Mouse (Mus musculus): Measurements from ENCODE around the gene Lrrn4cl. TPM values are rescaled to one million over a fixed set of nuclear protein-coding genes. Genes with fewer than 3 reads are reported as not detected.

Gene Lrrn4cl
- polyA plus RNA-seq (2014; fragmentation: Illumina TruSeq; extraction: RNeasy Lipid Tissue Mini Kit (QIAGEN cat#74804)), result 10.2 TPM

DNA sequence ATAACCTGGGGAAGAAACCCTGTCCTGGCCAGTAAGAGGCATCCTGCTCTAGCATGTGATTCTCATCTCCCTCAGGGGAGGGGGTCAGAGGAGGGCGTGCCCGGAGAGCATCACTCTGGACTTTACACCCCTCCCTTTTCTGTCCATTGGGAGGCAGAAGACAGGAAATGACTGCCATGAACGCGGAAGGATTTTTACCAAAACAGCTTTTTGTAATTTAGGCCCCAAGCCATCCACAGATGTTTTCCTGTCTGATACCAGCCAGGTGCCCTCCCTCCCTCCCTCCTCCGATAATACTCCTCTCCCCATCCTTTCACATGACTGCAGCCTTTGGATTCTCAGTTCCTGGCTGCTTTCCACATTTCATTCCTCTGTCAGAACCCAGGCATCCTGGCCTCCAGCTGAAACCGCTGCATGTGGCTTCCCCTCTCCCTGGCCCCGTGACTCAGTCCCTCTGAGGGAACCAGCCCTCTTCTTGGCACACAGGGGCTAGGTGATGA, at the start of gene Lrrn4cl:
Lrrn4cl (plus strand) TSS at position 367 of the 500 bp plus-strand sequence.

DNA sequence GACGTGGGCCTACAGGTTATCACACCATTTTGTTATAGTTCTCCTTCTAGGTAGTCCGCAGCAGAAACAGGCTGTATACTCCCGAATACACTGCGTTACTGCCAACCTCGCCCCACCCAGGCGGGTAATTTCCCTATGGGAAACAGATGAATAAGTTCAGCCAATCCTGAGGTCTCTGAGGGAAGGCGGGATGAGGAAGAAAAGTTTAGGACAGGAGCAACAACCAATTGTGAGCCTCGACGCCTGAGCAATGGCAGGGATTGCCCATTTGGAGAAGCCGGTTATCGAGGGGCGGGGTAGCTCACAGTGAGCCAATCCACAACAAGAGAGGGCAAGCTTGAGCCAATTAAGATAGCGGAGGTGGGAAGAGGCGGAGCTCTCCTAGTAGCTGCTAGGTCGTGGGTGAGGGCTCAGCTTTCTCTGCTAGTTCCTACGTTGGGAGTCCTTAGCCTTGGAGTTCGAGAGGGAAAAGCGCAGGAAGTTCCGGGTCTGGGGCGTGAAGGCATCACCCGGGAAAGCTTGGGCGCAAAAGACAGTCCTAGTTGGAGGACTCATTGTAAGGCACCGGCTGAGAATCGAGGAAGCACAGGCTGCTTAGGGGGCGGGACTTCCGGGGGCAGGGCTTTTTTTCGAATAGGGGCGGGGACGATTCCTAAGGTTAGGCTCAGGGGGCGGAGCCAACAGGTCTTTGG, 48.3 kb upstream of the Lrrn4cl start, which contains the start of gene Zbtb3:
Zbtb3 (plus strand) TSS at position 426 of the 692 bp plus-strand sequence.

DNA sequence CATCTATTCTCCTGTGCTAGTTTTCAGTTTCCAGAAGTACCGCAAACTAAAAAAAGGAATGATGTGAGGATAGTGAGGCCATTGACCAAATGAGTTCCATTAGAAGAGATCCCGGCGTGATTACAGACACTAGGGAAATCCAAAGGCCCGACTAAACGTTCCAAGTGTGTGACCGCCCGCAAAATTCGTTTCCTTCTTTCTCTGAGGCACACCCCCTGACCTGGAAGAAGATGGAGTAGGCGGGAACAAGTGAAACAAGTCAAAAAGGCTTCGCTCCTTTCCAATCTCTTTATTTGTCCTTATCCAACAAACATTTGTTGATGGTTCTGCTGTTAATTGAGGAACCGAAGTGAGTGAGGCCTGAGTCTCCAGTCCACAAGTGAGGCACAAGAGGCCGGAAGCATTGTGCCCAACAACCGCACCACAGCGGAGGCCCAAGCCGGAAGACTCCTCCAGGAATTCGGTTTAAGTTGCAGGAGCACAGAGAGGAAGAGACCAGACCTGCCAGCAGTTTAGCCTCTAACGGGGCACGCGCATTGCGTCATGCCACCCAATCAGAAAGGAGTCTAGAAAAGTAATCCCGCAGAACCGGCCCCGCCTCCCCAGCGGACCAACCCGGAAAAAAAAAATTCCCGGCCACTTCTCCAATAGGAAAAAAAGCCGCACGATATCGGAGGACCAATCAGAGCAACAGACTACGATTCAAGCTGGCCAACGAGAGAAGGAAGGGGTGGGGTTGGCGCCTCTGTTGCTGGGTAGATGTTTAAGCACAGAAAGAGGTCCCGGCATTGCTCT, 31.6 kb upstream of the Lrrn4cl start, which contains the start of gene Ttc9c:
Ttc9c (minus strand) TSS at position 533 of the 795 bp plus-strand sequence.

GRCm38 (mm10) chr19:8819596-8820423, 30.8 kb upstream of the Lrrn4cl start, which contains the start of gene Hnrnpul2:
Gene Hnrnpul2 (plus strand): TSS chr19:8820010.

GRCm38 (mm10) chr19:8829660-8830059, 20.9 kb upstream of the Lrrn4cl start, which contains the start of gene AC129217.1:
Gene AC129217.1 (plus strand): TSS chr19:8829773.

DNA sequence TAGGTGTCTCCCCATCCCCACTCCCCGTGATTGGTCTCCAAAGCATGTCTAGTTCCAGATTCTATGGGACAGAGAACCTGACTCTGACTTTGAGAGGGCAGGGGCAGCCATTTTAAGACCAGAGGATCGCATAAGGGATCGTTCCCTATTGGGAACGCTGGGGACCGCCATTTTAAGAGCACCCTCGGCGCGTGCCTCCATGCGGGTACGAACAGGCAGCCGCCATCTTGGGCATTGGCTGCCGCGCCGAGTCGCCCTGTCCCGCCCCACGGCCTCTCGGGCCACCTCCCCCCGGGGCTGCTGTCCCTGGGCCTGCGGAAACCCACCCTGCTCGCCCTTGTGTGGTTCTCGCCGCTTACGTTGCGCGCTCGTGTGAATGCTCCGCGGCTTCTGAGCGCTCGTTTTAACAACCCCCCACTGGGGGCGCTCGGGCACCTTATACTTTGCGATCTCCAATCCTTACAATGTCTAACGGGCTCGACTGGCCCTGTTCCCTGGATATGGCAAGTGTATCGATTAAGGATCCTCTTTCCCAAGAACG, 13.2 kb upstream of the Lrrn4cl start, which contains the start of gene Bscl2:
Bscl2 (plus strand) TSS at position 217 of the 541 bp plus-strand sequence.

GRCm38 (mm10) chr19:8839103-8839907, 11.3 kb upstream of the Lrrn4cl start, which contains the start of gene Gng3:
Gene Gng3 (minus strand): TSS chr19:8839194.

GRCm38 (mm10) chr19:8871267-8872186, 21.0 kb downstream of the Lrrn4cl start, which contains the start of gene Ubxn1:
Gene Ubxn1 (plus strand): TSS chr19:8871496.

DNA sequence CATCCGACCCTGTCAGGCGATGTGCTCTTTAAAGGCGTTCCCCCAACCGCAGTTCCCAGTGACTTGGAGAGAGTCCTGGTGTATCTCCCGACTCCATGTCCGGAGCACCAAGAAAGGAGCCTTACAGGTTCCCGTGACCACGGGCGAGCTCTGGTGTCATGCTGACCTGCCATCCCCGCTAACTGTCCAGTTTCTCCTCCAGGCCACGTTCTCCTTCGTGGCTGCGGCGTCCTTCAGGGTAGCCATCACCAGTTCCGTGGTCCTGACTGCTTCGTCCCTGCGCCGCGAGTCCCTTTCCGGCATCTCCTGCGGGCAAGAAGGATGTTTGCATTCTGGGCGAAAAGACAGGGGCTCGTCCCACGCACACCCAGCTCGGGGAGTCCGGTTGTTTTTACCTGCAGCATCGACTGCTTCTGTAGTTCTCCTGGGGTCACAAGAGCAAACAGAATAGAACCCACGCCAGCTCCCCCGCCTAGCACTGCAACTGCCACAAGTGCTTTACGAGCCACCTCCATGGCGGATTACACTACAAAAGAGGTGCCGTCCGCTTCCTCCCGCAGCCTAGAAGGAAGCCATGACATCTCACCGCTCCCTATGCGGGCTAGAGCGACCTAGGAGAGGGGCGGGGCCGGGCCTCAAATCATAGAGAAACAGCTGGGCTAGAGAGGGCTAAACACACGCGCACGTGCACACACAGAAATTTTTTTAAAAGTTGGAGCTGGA, 29.9 kb downstream of the Lrrn4cl start, which contains the start of gene Uqcc3:
Uqcc3 (minus strand) TSS at position 613 of the 723 bp plus-strand sequence.

GRCm38 (mm10) chr19:8883616-8884015, 33.0 kb downstream of the Lrrn4cl start, which contains the start of the genes Lbhd1 and Gm49403:
Gene Lbhd1 (plus strand): TSS chr19:8883732.
Gene Gm49403 (plus strand): TSS chr19:8883930.

GRCm38 (mm10) chr19:8888511-8889385, 38.2 kb downstream of the Lrrn4cl start, which contains the start of the genes 1810009A15Rik and Gm49416:
Gene 1810009A15Rik (plus strand): TSS chr19:8888853.
Gene Gm49416 (plus strand): TSS chr19:8888926.

DNA sequence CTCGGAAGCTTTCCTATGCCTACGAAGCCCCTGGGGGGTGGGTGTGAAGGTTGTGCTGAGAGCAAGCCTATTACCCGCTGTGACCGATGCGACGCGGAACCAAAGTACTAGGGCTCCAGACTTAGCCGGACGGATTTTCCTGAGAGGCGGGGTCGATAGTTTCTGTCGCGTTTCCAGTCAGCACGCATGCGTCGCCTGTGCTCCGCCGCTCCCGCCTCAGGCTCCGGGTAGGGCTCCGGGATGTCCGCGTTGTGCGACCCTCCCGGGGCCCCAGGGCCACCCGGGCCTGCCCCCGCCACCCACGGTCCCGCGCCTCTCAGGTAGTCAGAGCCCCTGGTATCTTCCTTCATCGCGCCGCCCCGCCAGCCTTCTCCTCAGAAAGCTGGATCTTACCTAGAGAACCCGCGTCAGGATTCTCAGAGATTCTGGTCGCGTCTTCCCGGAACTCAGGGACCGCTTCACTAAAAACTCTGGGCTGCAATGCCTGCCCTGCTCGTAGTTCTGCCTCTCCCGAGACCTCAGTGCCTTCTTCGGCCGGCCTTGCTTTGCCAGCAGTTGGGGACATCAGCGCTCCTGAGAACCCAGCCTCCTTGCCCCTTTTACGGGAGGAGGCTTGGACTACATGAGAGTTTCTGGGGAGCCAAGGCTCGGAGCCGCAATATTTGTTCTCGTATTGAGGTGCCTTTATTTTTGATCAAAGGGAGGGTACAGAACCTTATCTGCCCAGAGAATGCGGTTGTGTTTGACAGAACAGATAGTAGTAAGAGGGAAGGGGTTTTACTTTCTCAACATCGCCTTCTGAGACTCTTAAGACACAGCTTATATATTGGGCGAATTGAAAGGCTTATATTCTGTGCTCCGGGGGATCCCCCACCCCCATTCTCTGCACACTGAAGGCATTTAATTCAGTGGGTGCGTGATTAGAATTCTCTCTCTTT, 42.5 kb downstream of the Lrrn4cl start, which contains the start of gene Ints5:
Ints5 (plus strand) TSS at position 177 of the 938 bp plus-strand sequence.

DNA sequence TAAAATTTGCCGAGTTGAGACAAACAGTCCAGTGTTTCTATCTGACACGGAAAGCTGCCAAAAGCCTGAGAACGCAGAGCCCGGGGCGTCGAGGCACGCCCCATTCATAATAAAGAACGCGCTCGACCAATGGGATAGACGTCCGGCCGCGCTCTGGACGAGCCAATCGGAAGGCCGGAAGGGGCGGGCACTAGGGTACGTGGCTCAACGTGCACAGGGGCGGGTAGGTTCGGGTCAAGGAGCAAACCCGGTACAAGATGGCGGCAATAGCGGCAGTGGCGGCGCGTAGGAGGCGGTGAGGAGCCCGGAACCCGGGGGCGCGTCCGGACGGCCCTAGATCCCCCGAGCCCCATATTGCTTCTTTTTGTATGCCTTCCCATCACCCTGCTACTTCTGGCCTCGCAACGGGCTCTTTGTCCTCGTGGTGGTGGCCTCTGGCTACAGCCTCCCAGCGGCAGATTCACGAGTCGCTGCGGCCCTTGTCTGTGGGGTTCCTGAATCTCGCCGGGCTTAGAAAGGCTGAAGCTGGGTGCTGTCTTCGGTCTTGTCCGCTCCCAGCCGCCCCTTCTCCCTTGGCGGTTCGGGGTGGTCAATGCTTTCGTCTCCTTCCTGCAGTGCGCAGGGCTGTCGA, 47.4 kb downstream of the Lrrn4cl start, which contains the start of gene Ganab:
Ganab (plus strand) TSS at position 207 of the 631 bp plus-strand sequence.

